11 mouse cellular contexts compared by ENCODE assay signal in the genomic region with DNA sequence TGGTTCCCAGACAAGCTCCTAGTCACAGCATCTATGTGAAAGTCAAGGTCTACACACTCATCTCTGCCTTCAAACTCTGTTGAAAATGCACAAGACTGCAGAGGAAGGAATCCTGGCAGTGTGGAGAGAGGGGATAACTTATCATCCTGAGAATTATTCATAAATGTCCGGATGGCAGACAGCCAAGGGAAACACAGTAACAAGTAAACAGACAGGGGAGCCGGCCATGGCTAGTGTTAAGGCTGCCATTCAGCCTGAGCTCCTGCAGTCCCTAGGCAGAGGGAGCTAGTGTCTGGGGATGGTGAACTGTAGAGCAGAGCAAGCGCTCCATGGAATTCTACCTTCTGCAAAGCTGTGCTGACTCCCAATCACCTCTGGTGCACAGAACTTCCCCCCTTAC.
A peak's percentile ranks its signal among the peaks of the same experiment; 100 is the strongest.
DNase-seq lines count a peak whose midpoint lies in the region; ATAC-seq and TF ChIP-seq lines count a peak whose summit lies in the region.
"Had no signal": no experiment of that assay in that cellular context is flagged by ENCODE, and none has a peak within 500 bp of the region (broad histone marks: within the 10 kb centered on the region; RNA-seq: fewer than 3 reads in every experiment).

No protein-coding gene starts in this region.

- H3K27ac ChIP-seq in midbrain, embryonic 14.5 days (replicated peaks; ENCODE audit: low read depth, low read length): no peak overlapping the region
- no peak overlapping the region for H3K27ac ChIP-seq in midbrain, embryonic 13.5 days
- H3K27ac ChIP-seq in kidney, postnatal 0 days: no peak overlapping the region
- no peak overlapping the region for H3K27ac ChIP-seq in stomach, embryonic 16.5 days (ENCODE audit: low read length)
- H3K27ac ChIP-seq: limb, embryonic 15.5 days had no signal

- H3K27me3 ChIP-seq in midbrain, embryonic 14.5 days (ENCODE audit: control insufficient read depth, insufficient read depth, low read length): no peaks in the 10 kb centered on the region
- H3K27me3 ChIP-seq in midbrain, embryonic 13.5 days: no peaks in the 10 kb centered on the region
- no peaks in the 10 kb centered on the region for H3K27me3 ChIP-seq in kidney, postnatal 0 days (ENCODE audit: insufficient read depth, low read length)
- no peaks in the 10 kb centered on the region for H3K27me3 ChIP-seq in stomach, embryonic 16.5 days (ENCODE audit: control insufficient read depth, insufficient read depth, low read length)
- H3K27me3 ChIP-seq: limb, embryonic 15.5 days had no signal

- H3K4me1 ChIP-seq in midbrain, embryonic 14.5 days (ENCODE audit: control insufficient read depth, insufficient read depth, low read length): no peaks in the 10 kb centered on the region
- no peaks in the 10 kb centered on the region; the same call in 1 of the 2 replicates for H3K4me1 ChIP-seq in midbrain, embryonic 13.5 days (replicated peaks)
- no peaks in the 10 kb centered on the region for H3K4me1 ChIP-seq in kidney, postnatal 0 days (replicated peaks; ENCODE audit: insufficient read depth, low read length)
- peaks cover 11% of the 10 kb centered on the region; the same call in 1 of the 2 replicates for H3K4me1 ChIP-seq in stomach, embryonic 16.5 days (ENCODE audit: control insufficient read depth, insufficient read depth, low read length)
- H3K4me1 ChIP-seq: limb, embryonic 15.5 days had no signal

- no peaks in the 10 kb centered on the region for H3K9me3 ChIP-seq in midbrain, embryonic 14.5 days (ENCODE audit: control insufficient read depth, low read length)
- H3K9me3 ChIP-seq in midbrain, embryonic 13.5 days: no peaks in the 10 kb centered on the region
- H3K9me3 ChIP-seq in kidney, postnatal 0 days (replicated peaks; ENCODE audit: low read length): no peaks in the 10 kb centered on the region
- no peaks in the 10 kb centered on the region for H3K9me3 ChIP-seq in stomach, embryonic 16.5 days (replicated peaks; ENCODE audit: control insufficient read depth, low read length)
- H3K9me3 ChIP-seq: limb, embryonic 15.5 days had no signal

- no peak for ATAC-seq in midbrain, embryonic 14.5 days (ENCODE audit: low FRiP score, low TSS enrichment)
- no peak for ATAC-seq in midbrain, embryonic 13.5 days
- no peak; the same call in 1 of the 2 replicates for ATAC-seq in kidney, postnatal 0 days (replicated peaks; ENCODE audit: low FRiP score, low read depth)
- ATAC-seq in stomach, embryonic 16.5 days (ENCODE audit: insufficient read depth, low FRiP score): peak; percentile 68; the same call in 1 of the 2 replicates
- ATAC-seq: hindbrain, embryonic 16.5 days had no signal

- peak; percentile 51 for DNase-seq in midbrain, embryonic 14.5 days
- DNase-seq in heart, adult 9 months (ENCODE audit: low spot score in 2 of 2): peak; percentile 38
- peak; percentile 69 for DNase-seq in kidney, postnatal 0 days (ENCODE audit: low spot score)
- DNase-seq in right cerebral cortex, postnatal 4 days: no peak
- DNase-seq in cerebellum, adult 9-10 months: no peak
- DNase-seq: right cerebral cortex, postnatal 25 days had no signal

- peak; percentile 20; the same call in 1 of the 2 replicates for TF ChIP-seq CTCF in kidney, postnatal 0 days (IDR thresholded peaks at IDR 0.05; ENCODE audit: low read depth)

- 58% methylated on average over 3 of the region's 3 CpGs for WGBS in midbrain, embryonic 14.5 days
- WGBS in midbrain, embryonic 13.5 days: 69% methylated on average over 3 of the region's 3 CpGs
- WGBS in kidney, postnatal 0 days: 47% methylated on average over 3 of the region's 3 CpGs
- 38% methylated on average over 3 of the region's 3 CpGs for WGBS in stomach, embryonic 16.5 days

- no peak overlapping the region for H3K4me3 ChIP-seq in midbrain, embryonic 14.5 days (replicated peaks; ENCODE audit: low read depth, low read length)
- H3K4me3 ChIP-seq in midbrain, embryonic 13.5 days (replicated peaks): no peak overlapping the region
- no peak overlapping the region for H3K4me3 ChIP-seq in kidney, postnatal 0 days (replicated peaks; ENCODE audit: low read depth, low read length)
- H3K4me3 ChIP-seq in stomach, embryonic 16.5 days (replicated peaks; ENCODE audit: low read length): no peak overlapping the region
- H3K4me3 ChIP-seq: limb, embryonic 15.5 days; myocyte had no signal

- no peak overlapping the region for H3K4me2 ChIP-seq in midbrain, embryonic 14.5 days (ENCODE audit: low read length)
- no peak overlapping the region for H3K4me2 ChIP-seq in midbrain, embryonic 13.5 days (replicated peaks)
- H3K4me2 ChIP-seq in kidney, postnatal 0 days (ENCODE audit: low read length): no peak overlapping the region
- H3K4me2 ChIP-seq in stomach, embryonic 16.5 days (ENCODE audit: low read depth, low read length): no peak overlapping the region
- H3K4me2 ChIP-seq: limb, embryonic 15.5 days had no signal

- H3K9ac ChIP-seq in midbrain, embryonic 14.5 days (replicated peaks; ENCODE audit: low read length): no peak overlapping the region
- H3K9ac ChIP-seq in midbrain, embryonic 13.5 days (replicated peaks): no peak overlapping the region
- no peak overlapping the region for H3K9ac ChIP-seq in kidney, postnatal 0 days (ENCODE audit: low read depth, low read length)
- no peak overlapping the region for H3K9ac ChIP-seq in stomach, embryonic 16.5 days (ENCODE audit: low read length)
- H3K9ac ChIP-seq: limb, embryonic 15.5 days had no signal

- no peaks in the 10 kb centered on the region for H3K36me3 ChIP-seq in midbrain, embryonic 14.5 days (ENCODE audit: control insufficient read depth, insufficient read depth, low read length)
- no peaks in the 10 kb centered on the region for H3K36me3 ChIP-seq in midbrain, embryonic 13.5 days
- no peaks in the 10 kb centered on the region for H3K36me3 ChIP-seq in kidney, postnatal 0 days (ENCODE audit: insufficient read depth, low read length)
- no peaks in the 10 kb centered on the region for H3K36me3 ChIP-seq in stomach, embryonic 16.5 days (ENCODE audit: control insufficient read depth, insufficient read depth, low read length)
- H3K36me3 ChIP-seq: limb, embryonic 15.5 days had no signal

Comparison
In these comparisons a context has a peak if more than half of its experiments do, and no peak if none do; other contexts are left out.
1. DNase-seq: peak in midbrain, embryonic 14.5 days (single experiment), heart, adult 9 months (2 of 2) and kidney, postnatal 0 days (single experiment); none in right cerebral cortex, postnatal 4 days (single experiment) and cerebellum, adult 9-10 months (single experiment).